Mouse (Mus musculus) layer of hippocampus, postnatal 36 days (tissue): ENCODE results near the gene Med15. TPM values are rescaled to one million over a fixed set of nuclear protein-coding genes. Genes with fewer than 3 reads are reported as not detected.
A peak's percentile ranks its signal among the peaks of the same experiment; 100 is the strongest.

Experiments
- DNase-seq, 2 experiments: peaks; one replicate each; pipeline ENCODE4 v3.0.0; 2022
- total RNA-seq, 2 experiments: library from RNA; stranded (reverse); gene quantifications; 2 replicates each; pipeline ENCODE4 v1.2.3; 2021

Med15 gene
- total RNA-seq, 2 experiments from 2014 or later: 73.4 to 80.2 TPM

GRCm38 (mm10) chr16:17732021-17732420, 670 bp downstream of the Med15 start:
- no peak for DNase-seq

GRCm38 (mm10) chr16:17729974-17730373, 2.7 kb downstream of the Med15 start:
- no peak for DNase-seq

- no peak for DNase-seq
Measured at GRCm38 (mm10) chr16:17727179-17727861, 5.4 kb downstream of the Med15 start.

GRCm38 (mm10) chr16:17724448-17724847, 8.2 kb downstream of the Med15 start:
- no peak for DNase-seq

GRCm38 (mm10) chr16:17723325-17723626, 9.4 kb downstream of the Med15 start:
- DNase-seq: no peak

GRCm38 (mm10) chr16:17722461-17723324, 10.0 kb downstream of the Med15 start:
- peak; percentile 89 to 90 for DNase-seq

- DNase-seq: no peak
Measured at GRCm38 (mm10) chr16:17721822-17722460, 10.8 kb downstream of the Med15 start.

- DNase-seq: no peak
Measured at GRCm38 (mm10) chr16:17721114-17721808, 11.4 kb downstream of the Med15 start.

- no peak for DNase-seq
Measured at GRCm38 (mm10) chr16:17717791-17718190, 14.9 kb downstream of the Med15 start.

- no peak for DNase-seq
Measured at GRCm38 (mm10) chr16:17707541-17707940, 25.1 kb downstream of the Med15 start.

GRCm38 (mm10) chr16:17701043-17701405, 31.7 kb downstream of the Med15 start:
- no peak for DNase-seq

GRCm38 (mm10) chr16:17700386-17701042, 32.2 kb downstream of the Med15 start:
- no peak for DNase-seq

GRCm38 (mm10) chr16:17694860-17695259, 37.8 kb downstream of the Med15 start:
- DNase-seq: no peak

- DNase-seq: no peak
Measured at GRCm38 (mm10) chr16:17669886-17670285, 62.8 kb downstream of the Med15 start.

- no peak for DNase-seq
Measured at GRCm38 (mm10) chr16:17665568-17665967, 67.1 kb downstream of the Med15 start.

GRCm38 (mm10) chr16:17656212-17656871, 76.3 kb downstream of the Med15 start:
- DNase-seq: no peak

GRCm38 (mm10) chr16:17654188-17654795, 78.4 kb downstream of the Med15 start:
- DNase-seq: no peak

GRCm38 (mm10) chr16:17653601-17654000, 79.1 kb downstream of the Med15 start:
- no peak for DNase-seq

- DNase-seq: no peak
Measured at GRCm38 (mm10) chr16:17652607-17653006, 80.1 kb downstream of the Med15 start.

- DNase-seq: no peak
Measured at GRCm38 (mm10) chr16:17650711-17651110, 82.0 kb downstream of the Med15 start.

GRCm38 (mm10) chr16:17649925-17650605, 82.6 kb downstream of the Med15 start:
- peak in 1 of 2 experiments; percentile 37 for DNase-seq
